Mouse (Mus musculus) kidney, postnatal 14 days (tissue): ENCODE data around the gene Arhgef15.

Experiments used
- DNase-seq: peaks from one replicate; pipeline ENCODE4 v3.0.0; 2022; ENCODE audit warnings: mixed read lengths

Gene Arhgef15

GRCm38 (mm10) chr11:68911531-68912177 lies 45.6 kb downstream of the Arhgef15 start:
- peak; percentile 69 for DNase-seq

DNA sequence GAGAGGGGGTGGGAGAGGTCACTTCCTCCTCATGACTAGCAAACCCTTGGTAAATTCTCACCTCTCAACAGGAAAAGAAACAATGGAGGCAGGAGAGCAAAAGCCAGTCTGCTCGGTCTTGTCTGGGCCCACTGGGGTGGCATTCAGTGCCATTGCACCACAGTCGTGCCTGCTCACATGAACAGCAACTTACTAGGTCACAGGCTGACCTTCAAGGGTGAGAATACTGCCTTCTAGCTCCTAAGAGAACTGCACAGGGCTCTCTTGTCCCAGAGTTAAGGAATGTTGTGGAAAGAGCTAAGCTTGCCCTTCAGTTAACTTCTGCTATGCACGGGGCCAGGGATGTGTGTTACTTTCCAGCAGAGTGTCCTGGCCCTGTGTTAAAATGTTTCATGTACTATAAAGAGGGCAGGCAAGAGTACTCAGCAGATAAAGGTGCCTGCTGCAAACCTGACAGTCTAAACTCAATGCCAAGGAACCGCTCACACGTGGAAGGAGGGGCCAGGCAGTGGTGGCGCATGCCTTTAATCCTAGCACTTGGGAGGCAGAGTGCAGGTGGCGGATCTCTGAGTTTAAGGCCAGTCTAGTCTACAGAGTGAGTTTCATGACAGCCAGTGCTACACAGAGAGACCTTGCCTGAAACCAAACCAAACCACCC lies 48.3 kb downstream of the Arhgef15 start:
- DNase-seq = peak; percentile 39

DNA sequence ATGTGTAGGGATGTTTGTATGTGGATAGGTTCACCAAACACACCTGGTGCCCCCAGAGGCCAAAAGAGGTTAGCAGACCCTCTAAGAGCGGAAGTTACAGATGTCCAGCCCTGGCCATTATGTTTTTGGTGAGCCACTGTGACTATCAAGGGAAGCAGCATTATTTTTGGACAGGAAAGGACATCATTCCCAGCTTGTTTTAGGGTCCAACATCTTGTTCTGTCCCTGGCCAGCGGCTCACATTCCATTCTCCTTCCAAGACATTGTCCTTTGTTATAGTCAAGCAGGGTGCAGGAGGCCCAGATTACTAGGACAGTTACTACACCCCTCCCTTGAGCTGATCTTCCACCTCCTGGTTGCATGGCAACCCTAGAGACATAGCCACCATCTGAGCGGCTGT lies 50.0 kb downstream of the Arhgef15 start:
- DNase-seq = no peak

DNA sequence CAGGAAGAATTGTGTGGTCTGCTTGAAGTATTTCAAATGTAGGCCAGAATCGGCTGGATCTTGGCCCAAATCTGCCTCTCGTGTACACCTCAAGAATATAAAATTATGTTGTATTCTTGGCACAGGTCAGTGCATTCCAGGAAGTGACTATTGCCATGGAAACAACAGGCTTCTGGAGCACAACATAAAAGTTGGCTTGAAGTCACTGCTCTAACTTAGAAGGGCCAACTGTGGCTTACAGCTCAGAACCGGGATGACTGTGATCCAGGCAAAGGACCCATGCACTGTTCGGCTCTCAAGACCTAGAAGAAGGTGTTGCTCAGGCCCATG lies 50.9 kb downstream of the Arhgef15 start:
- peak; percentile 64 for DNase-seq

GRCm38 (mm10) chr11:68905665-68906460 lies 51.4 kb downstream of the Arhgef15 start:
- DNase-seq = no peak

DNA sequence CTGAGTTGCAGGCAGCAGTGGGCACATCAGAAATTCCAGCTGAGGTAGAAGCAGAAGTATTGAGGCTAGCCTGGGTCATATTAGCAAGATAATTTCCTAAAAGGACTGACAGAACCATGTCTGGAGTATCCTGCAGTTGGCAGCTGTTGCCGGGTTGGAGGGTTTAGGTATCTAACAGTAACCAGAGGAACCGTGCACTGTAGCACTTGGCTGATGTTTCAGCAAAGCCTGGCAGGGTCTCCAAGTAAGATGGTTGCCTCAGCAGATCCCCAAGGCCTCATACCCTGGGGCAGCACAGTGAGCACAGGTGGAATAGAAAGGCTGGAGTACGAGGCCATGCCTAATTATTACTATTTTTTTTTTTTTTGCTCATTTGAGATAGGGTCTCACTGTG lies 52.1 kb downstream of the Arhgef15 start:
- DNase-seq = no peak

DNA sequence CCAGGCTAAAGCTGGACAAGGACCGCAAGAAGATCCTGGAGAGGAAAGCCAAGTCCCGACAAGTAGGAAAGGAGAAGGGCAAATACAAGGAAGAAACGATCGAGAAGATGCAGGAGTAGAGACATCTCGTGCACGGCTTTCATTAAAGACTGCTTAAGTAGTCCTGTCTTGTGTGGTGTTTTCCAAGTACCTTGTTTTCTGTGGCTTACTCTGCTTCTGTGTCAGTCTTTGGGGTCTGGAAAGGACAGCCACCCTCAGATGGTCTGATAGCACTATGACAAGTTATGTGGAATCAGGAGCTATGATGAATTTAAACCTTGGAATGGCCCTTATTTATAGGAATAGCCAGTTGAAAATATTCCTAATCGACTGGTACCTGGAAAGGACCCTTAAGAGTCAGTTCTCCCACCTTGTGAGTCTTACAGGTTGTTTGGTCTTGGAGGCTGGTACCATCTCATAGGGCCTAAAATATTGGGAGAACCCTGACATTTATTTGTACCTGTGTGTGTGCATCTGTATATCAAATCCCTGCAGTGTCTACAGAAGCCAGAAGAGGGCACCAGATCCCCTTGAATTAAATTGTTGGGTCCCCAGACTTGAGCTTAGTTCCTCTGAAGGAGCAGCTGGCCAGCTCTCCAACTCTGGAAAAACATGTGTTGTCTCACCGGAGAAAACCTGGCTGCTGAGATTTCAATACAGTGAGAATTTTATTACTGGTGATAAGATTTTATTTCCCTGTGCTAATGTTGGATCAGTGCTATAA lies 52.7 kb downstream of the Arhgef15 start:
- peak; percentile 89 for DNase-seq

GRCm38 (mm10) chr11:68903775-68904174 lies 53.5 kb downstream of the Arhgef15 start:
- DNase-seq = no peak

DNA sequence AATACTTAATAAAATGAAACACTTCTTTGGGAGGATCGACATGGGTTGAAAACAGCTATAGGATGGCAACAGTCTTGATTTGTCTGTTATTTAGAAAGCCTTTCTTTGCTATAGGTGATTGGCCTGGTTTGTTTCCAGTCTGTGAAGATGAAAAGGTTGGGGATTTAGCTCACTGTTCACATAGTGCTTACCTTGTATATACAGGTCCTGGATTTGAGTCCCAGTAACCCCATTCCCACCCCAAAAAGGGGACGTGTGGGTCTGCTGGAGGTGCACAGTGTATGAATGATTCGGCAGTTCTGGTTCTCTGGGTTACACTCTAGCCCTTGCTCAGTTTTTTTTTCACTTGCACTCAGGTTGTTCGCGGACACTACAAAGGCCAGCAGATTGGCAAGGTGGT lies 54.5 kb downstream of the Arhgef15 start:
- DNase-seq = no peak

DNA sequence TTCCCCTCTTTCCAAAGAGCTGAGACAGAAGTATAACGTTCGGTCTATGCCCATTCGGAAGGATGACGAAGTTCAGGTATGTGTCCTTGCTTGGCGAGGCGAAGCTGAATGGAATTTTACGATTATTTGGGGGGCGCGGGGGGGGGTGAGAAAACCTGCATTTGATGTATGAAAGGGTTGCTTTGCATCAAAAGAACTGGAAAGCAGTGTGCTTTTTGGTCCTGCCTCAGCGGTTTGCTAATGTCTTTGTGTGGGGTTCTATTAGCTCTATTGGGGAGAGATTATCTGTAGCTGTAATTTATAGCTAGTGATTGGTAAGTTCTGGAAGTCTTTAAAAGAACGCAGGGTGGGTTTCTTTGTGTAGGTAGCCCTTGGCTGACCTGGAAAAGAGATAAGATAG lies 54.9 kb downstream of the Arhgef15 start:
- DNase-seq = no peak

- DNase-seq = no peak
These were observed 55.3 kb downstream of the Arhgef15 start for GRCm38 (mm10) chr11:68902047-68902364.

DNA sequence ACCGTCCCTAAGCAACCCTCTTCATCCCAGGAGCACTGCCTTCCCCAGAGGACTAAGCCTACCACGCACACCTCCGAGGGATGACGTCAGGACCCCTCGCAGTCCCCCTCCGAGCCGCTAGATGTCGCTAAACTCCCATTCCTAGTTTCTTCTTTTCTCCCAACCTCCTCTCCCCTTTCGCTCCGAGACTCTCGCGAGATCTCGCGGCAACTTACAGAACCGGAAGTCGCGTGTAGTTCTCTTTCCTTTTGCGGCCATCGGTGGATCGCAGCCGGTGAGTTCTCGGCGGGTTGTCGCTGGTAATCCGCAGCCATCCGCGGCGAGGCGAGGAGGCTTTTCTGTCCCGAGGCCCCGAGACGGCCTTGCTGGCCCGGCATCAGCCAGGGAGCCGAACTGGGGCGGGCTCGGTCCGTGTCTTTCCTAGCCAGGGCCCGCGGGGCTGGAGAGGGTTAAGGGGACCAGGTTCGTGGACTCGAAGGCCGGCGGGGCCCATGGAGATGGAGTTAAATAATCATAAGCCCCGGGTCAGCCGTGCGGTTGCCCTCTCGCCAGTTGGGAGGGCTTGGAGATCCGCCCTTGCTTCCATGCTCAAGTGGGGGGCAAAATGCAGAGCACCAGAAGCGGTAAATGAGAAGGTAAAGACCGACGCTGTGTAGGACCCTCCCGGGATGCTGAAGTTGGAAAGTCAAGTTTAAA lies 55.8 kb downstream of the Arhgef15 start, which contains the start of gene Rpl26:
Rpl26 (plus strand) TSS at position 233 of the 696 bp plus-strand sequence.
- DNase-seq = peak; percentile 99

DNA sequence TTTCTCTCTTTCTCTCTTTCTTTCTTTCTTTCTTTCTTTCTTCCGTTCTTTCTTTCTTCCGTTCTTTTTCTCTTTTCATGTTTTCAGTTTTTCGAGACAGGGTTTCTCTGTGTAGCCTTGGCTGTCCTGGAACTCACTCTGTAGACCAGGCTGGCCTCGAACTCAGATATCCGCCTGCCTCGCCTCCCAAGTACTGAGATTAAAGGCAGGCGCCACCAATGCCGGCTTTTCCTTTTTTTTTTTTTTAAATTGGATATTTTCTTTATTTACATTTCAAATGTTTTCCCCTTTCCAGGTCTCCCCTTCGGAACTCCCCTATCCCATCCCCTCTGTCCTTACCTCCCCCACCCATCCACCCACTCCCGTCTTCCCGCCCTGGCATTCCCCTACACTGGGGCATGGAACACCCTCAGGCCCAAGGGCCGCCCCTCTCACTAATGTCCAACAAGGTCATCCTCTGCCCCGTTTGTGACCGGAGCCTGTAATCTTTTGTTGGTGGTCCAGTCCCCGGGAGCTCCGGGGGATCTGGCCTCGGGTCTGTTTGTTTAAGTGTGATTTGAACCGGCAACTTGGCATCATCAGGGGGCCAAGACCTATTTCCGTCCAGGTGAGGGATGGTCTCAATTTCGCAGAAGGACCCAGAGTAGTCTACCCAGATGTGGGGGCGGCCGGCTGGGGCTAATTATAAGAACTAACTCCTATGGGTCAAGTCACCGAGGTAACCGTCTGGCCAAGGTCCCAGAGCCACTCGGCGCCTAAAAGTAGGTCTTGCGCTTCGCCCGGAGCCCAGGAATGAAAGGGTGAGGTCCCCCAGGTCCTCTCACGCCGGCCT lies 56.5 kb downstream of the Arhgef15 start:
- DNase-seq = no peak

GRCm38 (mm10) chr11:68899815-68900214 lies 57.5 kb downstream of the Arhgef15 start:
- no peak for DNase-seq

DNA sequence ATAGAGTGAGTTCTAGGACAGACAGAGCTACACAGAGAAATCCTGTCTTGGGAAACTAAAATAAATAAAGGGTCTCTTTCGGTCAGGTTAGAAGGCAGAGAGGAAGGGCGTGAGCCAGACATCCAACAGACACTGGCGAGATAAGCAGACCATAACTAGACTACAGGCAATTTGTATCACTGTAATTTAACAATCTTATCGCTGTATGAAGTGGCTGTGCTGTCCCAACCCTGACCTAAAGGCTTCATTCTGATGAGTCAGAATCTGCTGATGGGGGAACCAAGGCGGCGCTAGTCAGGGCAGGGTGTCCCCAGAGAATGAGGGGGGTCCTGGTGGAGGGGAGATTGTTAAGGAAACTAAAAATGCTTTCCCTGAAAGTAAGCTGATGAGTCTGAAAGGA lies 58.5 kb downstream of the Arhgef15 start:
- DNase-seq = no peak

DNA sequence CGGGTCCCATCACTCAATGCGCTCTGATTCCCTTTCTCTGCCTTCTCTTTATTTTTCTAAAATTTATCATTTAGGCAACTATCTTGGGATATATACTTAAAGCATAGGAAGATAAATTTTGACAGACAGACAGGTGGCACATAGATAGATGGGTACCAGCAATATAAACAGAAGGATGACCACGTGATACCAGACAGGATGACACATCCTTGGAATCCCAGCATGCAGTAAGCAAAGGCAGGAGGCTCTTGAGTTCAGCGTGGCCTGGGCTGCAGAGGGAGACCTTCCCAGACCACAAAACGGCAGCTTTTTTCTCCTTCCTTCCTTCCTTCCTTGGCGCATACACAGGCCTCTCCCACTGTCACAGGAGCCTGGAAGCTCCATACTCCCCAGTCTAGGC lies 59.4 kb downstream of the Arhgef15 start:
- DNase-seq = no peak

- peak; percentile 54 for DNase-seq
These were observed 60.2 kb downstream of the Arhgef15 start for GRCm38 (mm10) chr11:68897120-68897519.

DNA sequence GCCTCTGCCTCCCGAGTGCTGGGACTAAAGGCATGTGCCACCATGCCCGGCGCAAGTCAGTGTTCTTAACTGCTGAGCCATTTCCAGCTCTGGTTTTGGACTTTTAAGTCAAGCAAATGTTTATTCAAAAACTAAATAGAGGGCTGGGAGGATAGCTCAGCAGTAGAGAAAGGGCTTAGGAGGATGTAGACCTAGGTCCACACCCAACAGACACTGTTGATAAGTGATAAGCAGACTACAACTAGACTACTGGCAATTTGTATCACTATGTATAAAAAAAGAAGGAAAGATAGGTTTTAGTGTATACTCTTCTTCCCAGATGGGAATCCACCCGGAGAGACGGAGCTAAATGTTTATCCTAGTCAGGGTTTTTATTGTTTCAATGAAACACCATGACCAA lies 61.0 kb downstream of the Arhgef15 start:
- no peak for DNase-seq

- DNase-seq = no peak
These were observed 63.3 kb downstream of the Arhgef15 start for GRCm38 (mm10) chr11:68893911-68894464.
